8 mouse cellular contexts compared by ENCODE assay signal in the genomic region with DNA sequence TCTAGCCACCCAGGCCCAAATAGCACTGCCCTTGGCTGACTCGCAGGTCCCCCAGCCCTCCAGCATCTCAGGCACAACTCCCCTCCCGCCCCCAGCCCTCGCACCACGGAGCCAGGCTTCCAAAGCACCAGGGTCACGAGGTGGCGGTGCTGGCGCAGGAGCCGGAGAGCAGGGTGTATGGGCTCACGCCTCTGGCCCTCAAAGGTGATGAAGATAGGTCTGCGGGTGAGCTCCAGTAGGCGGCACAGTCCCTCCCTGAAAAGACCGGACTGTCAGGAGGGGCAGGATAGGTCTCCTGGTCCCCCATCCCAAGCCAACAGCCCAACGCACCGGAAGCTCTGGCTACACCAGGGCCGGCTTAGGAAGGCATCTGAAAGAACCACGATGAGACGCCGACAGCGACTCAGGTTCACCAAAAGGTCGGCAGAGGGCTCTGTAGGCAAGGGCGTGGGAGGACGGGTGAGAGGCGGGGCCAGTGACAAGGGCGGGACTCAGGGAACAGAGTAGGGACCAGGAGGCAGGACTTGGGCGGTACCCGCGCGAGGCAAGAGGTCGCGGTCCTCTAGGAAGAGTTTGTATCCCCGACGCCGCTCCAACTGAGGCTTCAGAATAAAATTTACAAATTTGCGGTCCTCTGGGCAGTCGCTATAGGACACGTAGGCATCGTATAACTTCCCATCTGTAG. TPM values are rescaled to one million over a fixed set of nuclear protein-coding genes. Genes with fewer than 3 reads are reported as not detected.
A peak's percentile ranks its signal among the peaks of the same experiment; 100 is the strongest.
DNase-seq lines count a peak whose midpoint lies in the region; ATAC-seq and TF ChIP-seq lines count a peak whose summit lies in the region.

No protein-coding gene starts in this region.

- no peak for TF ChIP-seq CTCF in E14TG2a.4 (conservative IDR thresholded peaks at IDR 0.05; ENCODE audit: low read length)
- TF ChIP-seq CTCF in kidney, postnatal 0 days (IDR thresholded peaks at IDR 0.05; ENCODE audit: low read depth) = peak; percentile 69

- peaks cover 62% of the 10 kb centered on the region for H3K36me3 ChIP-seq in E14TG2a.4 (ENCODE audit: insufficient read depth, low read length)
- H3K36me3 ChIP-seq in heart, embryonic 15.5 days = no peaks in the 10 kb centered on the region
- H3K36me3 ChIP-seq in kidney, postnatal 0 days (ENCODE audit: insufficient read depth, low read length) = no peaks in the 10 kb centered on the region
- no peaks in the 10 kb centered on the region for H3K36me3 ChIP-seq in lung, embryonic 15.5 days

- H3K4me1 ChIP-seq in E14TG2a.4 (replicated peaks; ENCODE audit: low read depth, low read length) = peaks cover 96% of the 10 kb centered on the region
- peaks cover 16% of the 10 kb centered on the region; the same call in 1 of the 2 replicates for H3K4me1 ChIP-seq in heart, embryonic 15.5 days (replicated peaks)
- peaks cover 16% of the 10 kb centered on the region for H3K4me1 ChIP-seq in kidney, postnatal 0 days (replicated peaks; ENCODE audit: insufficient read depth, low read length)
- H3K4me1 ChIP-seq in lung, embryonic 15.5 days = peaks cover 19% of the 10 kb centered on the region

- peak overlapping the region; percentile 65 for H3K4me3 ChIP-seq in E14TG2a.4 (replicated peaks; ENCODE audit: low read length)
- H3K4me3 ChIP-seq in heart, embryonic 15.5 days = peak overlapping the region; percentile 34
- no peak overlapping the region for H3K4me3 ChIP-seq in kidney, postnatal 0 days (replicated peaks; ENCODE audit: low read depth, low read length)
- peak overlapping the region; percentile 17 for H3K4me3 ChIP-seq in lung, embryonic 15.5 days

- 6% methylated on average over 37 of the region's 37 CpGs for WGBS in heart, embryonic 15.5 days
- 5% methylated on average over 37 of the region's 37 CpGs for WGBS in kidney, postnatal 0 days
- WGBS in lung, embryonic 15.5 days = 6% methylated on average over 37 of the region's 37 CpGs

- peaks cover 25% of the 10 kb centered on the region for H3K27me3 ChIP-seq in E14TG2a.4 (ENCODE audit: insufficient read depth, low read length)
- H3K27me3 ChIP-seq in heart, embryonic 15.5 days = peaks cover 48% of the 10 kb centered on the region
- no peaks in the 10 kb centered on the region for H3K27me3 ChIP-seq in kidney, postnatal 0 days (ENCODE audit: insufficient read depth, low read length)
- H3K27me3 ChIP-seq in lung, embryonic 15.5 days = peaks cover 26% of the 10 kb centered on the region; the same call in 1 of the 2 replicates

- peak overlapping the region; percentile 9; the same call in 1 of the 2 replicates for H3K9ac ChIP-seq in heart, embryonic 15.5 days
- H3K9ac ChIP-seq in kidney, postnatal 0 days (ENCODE audit: low read depth, low read length) = no peak overlapping the region
- no peak overlapping the region for H3K9ac ChIP-seq in lung, embryonic 15.5 days

- peak; percentile 95 for ATAC-seq in erythroid progenitor cell, adult 5-6 weeks (replicated peaks; ENCODE audit: low FRiP score, poor library complexity, severe bottlenecking)
- ATAC-seq in heart, embryonic 15.5 days (replicated peaks; ENCODE audit: insufficient number of reproducible peaks, insufficient read depth, low FRiP score, low read depth) = peak; percentile 75
- ATAC-seq in kidney, postnatal 0 days (replicated peaks; ENCODE audit: low FRiP score, low read depth) = peak; percentile 63
- ATAC-seq in lung, embryonic 15.5 days (ENCODE audit: borderline replicate concordance, extremely low read depth, low FRiP score, low TSS enrichment) = peak; percentile 88
- ATAC-seq in neutrophil, adult 5-6 weeks (ENCODE audit: extremely low read depth, insufficient number of reproducible peaks, low FRiP score, poor library complexity, severe bottlenecking) = peak; percentile 64

- H3K4me2 ChIP-seq in heart, embryonic 15.5 days = peak overlapping the region; percentile 60
- H3K4me2 ChIP-seq in kidney, postnatal 0 days (ENCODE audit: low read length) = peak overlapping the region; percentile 48
- peak overlapping the region; percentile 52 for H3K4me2 ChIP-seq in lung, embryonic 15.5 days

- peak; percentile 86 for DNase-seq in c-Kit-negative CD71-positive TER-119-positive erythroid progenitor cells, embryonic 14.5 days (ENCODE audit: low read depth, low spot score)
- DNase-seq in kidney, postnatal 0 days (ENCODE audit: low spot score) = peak; percentile 90
- peak; percentile 92 for DNase-seq in thymus, postnatal 14 days

- H3K9me3 ChIP-seq in E14TG2a.4 (ENCODE audit: low read length) = no peaks in the 10 kb centered on the region
- H3K9me3 ChIP-seq in heart, embryonic 15.5 days (replicated peaks) = no peaks in the 10 kb centered on the region
- H3K9me3 ChIP-seq in kidney, postnatal 0 days (replicated peaks; ENCODE audit: low read length) = no peaks in the 10 kb centered on the region
- H3K9me3 ChIP-seq in lung, embryonic 15.5 days = no peaks in the 10 kb centered on the region

- no peak overlapping the region for H3K27ac ChIP-seq in heart, embryonic 15.5 days
- H3K27ac ChIP-seq in kidney, postnatal 0 days = no peak overlapping the region
- no peak overlapping the region for H3K27ac ChIP-seq in lung, embryonic 15.5 days

RNA-seq across cellular contexts. Expression of gene Sigirr, which starts 8.2 kb away (rescaled TPM):
- total RNA-seq in erythroid progenitor cell, adult 5-6 weeks (2015; ENCODE audit: low replicate concordance) = 4.2 and 10.5 TPM in 2 replicates
- total RNA-seq in erythroid progenitor cell, adult 5-6 weeks (2017; ENCODE audit: low replicate concordance) = 1.5 TPM in 1 of 2 replicates, not detected in the other
- polyA plus RNA-seq in heart, embryonic 15.5 days (2015; fragmentation: Nextera tagmentation; extraction: Ambion mirVana) = 3.6 and 5.6 TPM in 2 replicates
- 54.1 and 59.6 TPM in 2 replicates for polyA plus RNA-seq in kidney, postnatal 0 days (2015; fragmentation: Nextera tagmentation; extraction: Ambion mirVana)
- polyA plus RNA-seq in lung, embryonic 15.5 days (2015; fragmentation: Nextera tagmentation; extraction: Ambion mirVana) = 12.8 and 15.1 TPM in 2 replicates
- 21.0 and 21.9 TPM in 2 replicates for total RNA-seq in neutrophil, adult 5-6 weeks (2017)

RNA-seq across cellular contexts. Expression of gene Pkp3, which starts 14.2 kb away (rescaled TPM):
- total RNA-seq in erythroid progenitor cell, adult 5-6 weeks (2015; ENCODE audit: low replicate concordance) = 4.3 TPM in 1 of 2 replicates, not detected in the other
- total RNA-seq in erythroid progenitor cell, adult 5-6 weeks (2017; ENCODE audit: low replicate concordance) = 0.91 and 1.3 TPM in 2 replicates
- 0.97 and 5.9 TPM in 2 replicates for polyA plus RNA-seq in heart, embryonic 15.5 days (2015; fragmentation: Nextera tagmentation; extraction: Ambion mirVana)
- 11.1 and 13.4 TPM in 2 replicates for polyA plus RNA-seq in kidney, postnatal 0 days (2015; fragmentation: Nextera tagmentation; extraction: Ambion mirVana)
- polyA plus RNA-seq in lung, embryonic 15.5 days (2015; fragmentation: Nextera tagmentation; extraction: Ambion mirVana) = 14.6 and 15.2 TPM in 2 replicates
- 10.5 and 11.0 TPM in 2 replicates for total RNA-seq in neutrophil, adult 5-6 weeks (2017)

RNA-seq across cellular contexts. Expression of gene Ano9, which starts 25.4 kb away (rescaled TPM):
- total RNA-seq in erythroid progenitor cell, adult 5-6 weeks (2015; ENCODE audit: low replicate concordance) = not detected in 2 replicates
- not detected in 2 replicates for total RNA-seq in erythroid progenitor cell, adult 5-6 weeks (2017; ENCODE audit: low replicate concordance)
- polyA plus RNA-seq in heart, embryonic 15.5 days (2015; fragmentation: Nextera tagmentation; extraction: Ambion mirVana) = 0.16 and 0.82 TPM in 2 replicates
- polyA plus RNA-seq in kidney, postnatal 0 days (2015; fragmentation: Nextera tagmentation; extraction: Ambion mirVana) = 6.9 and 8.1 TPM in 2 replicates
- 6.4 and 6.5 TPM in 2 replicates for polyA plus RNA-seq in lung, embryonic 15.5 days (2015; fragmentation: Nextera tagmentation; extraction: Ambion mirVana)
- not detected in 2 replicates for total RNA-seq in neutrophil, adult 5-6 weeks (2017)

RNA-seq across cellular contexts. Expression of gene Ptdss2, which starts 30.0 kb away (rescaled TPM):
- total RNA-seq in erythroid progenitor cell, adult 5-6 weeks (2015; ENCODE audit: low replicate concordance) = 278 and 380 TPM in 2 replicates
- 309 and 327 TPM in 2 replicates for total RNA-seq in erythroid progenitor cell, adult 5-6 weeks (2017; ENCODE audit: low replicate concordance)
- polyA plus RNA-seq in heart, embryonic 15.5 days (2015; fragmentation: Nextera tagmentation; extraction: Ambion mirVana) = 51.9 and 56.5 TPM in 2 replicates
- polyA plus RNA-seq in kidney, postnatal 0 days (2015; fragmentation: Nextera tagmentation; extraction: Ambion mirVana) = 75.3 and 85.1 TPM in 2 replicates
- polyA plus RNA-seq in lung, embryonic 15.5 days (2015; fragmentation: Nextera tagmentation; extraction: Ambion mirVana) = 70.1 and 70.6 TPM in 2 replicates
- total RNA-seq in neutrophil, adult 5-6 weeks (2017) = 4.2 and 6.3 TPM in 2 replicates

RNA-seq across cellular contexts. Expression of gene B4galnt4, which starts 31.3 kb away (rescaled TPM):
- not detected in 2 replicates for total RNA-seq in erythroid progenitor cell, adult 5-6 weeks (2015; ENCODE audit: low replicate concordance)
- total RNA-seq in erythroid progenitor cell, adult 5-6 weeks (2017; ENCODE audit: low replicate concordance) = 0.26 TPM in 1 of 2 replicates, not detected in the other
- 1.0 and 2.0 TPM in 2 replicates for polyA plus RNA-seq in heart, embryonic 15.5 days (2015; fragmentation: Nextera tagmentation; extraction: Ambion mirVana)
- polyA plus RNA-seq in kidney, postnatal 0 days (2015; fragmentation: Nextera tagmentation; extraction: Ambion mirVana) = 6.4 and 7.4 TPM in 2 replicates
- polyA plus RNA-seq in lung, embryonic 15.5 days (2015; fragmentation: Nextera tagmentation; extraction: Ambion mirVana) = 5.3 and 5.8 TPM in 2 replicates
- not detected in 2 replicates for total RNA-seq in neutrophil, adult 5-6 weeks (2017)
